Mouse (Mus musculus) gastrocnemius, adult 2 months (tissue): ENCODE measurements at regions not wholly inside any gene's neighbourhood (a gene's known extent, or its start where the extent isn't known, plus 50 kb on each side); places are given as distances from the start of the nearest gene placed in this dataset.

Source experiments
- DNase-seq: peaks from one replicate; pipeline ENCODE4 v3.0.0; 2022
- H3K27ac ChIP-seq: fragments of 200-600 bp; 2 replicates; pipeline ENCODE4 v1.8.1; 2022; ENCODE audit warnings: mild to moderate bottlenecking
- H3K4me3 ChIP-seq: fragments of 200-600 bp; 2 replicates; pipeline ENCODE4 v1.8.1; 2022; ENCODE audit warnings: mild to moderate bottlenecking, moderate library complexity
- CTCF ChIP-seq: fragments of 200-600 bp; IDR thresholded peaks from 2 replicates; pipeline ENCODE4 v1.8.1; 2022; ENCODE audit warnings: antibody characterized with exemption, mild to moderate bottlenecking, moderate library complexity
- intact Hi-C: fragments of 180-260 bp; cut with DNase I; formaldehyde crosslinking; loops from one replicate; pipeline ENCODE4 v1.15.1; 2025

DNA sequence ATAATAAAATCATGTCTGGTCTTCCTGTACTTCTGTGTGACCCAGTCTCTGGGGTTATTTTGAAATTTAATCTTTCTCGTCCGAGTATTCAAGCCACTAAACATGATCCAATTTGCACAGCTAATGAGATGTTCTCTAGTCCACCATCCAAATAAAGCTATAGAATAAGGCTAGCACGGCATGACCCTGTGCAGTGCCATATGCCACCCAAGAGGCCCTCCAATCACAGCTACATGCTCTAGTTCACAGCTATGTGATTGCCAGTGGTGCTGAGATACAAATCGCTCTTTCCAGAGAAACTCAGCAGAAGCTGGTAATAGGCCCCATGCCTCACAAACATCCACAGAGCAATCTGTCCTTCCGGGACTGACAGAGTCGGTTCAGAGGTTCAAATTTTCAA lies 426.3 kb downstream of the Ipo11 start:
- Histone ChIP-seq H3K4me3 (no peak overlapping the region), H3K27ac (no peak overlapping the region)
- DNase-seq = no peak
- intact Hi-C loops = no loop called here
- TF ChIP-seq CTCF = no peak

DNA sequence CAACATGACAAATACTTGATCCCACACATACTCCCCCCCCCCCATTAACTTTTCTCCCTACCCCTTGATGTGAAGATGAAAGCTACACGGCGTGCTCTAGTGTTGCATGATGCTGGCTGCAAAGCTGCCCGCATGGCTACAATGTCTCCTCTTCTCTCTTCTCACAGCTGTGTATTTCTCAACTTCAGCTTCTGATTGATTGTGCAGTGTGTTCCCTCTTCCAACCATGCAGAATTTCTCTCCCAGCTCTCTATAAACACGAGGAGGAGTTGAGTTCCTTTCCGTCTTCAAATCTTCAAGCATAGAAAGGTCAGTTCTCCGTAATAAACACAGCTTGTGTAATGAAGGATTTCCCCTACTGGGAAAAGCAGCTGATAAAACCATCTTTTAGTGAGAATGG lies 435.5 kb downstream of the Ipo11 start:
- H3K4me3 ChIP-seq = no peak overlapping the region
- intact Hi-C loops = no loop called here
- no peak for DNase-seq
- no peak overlapping the region for H3K27ac ChIP-seq
- TF ChIP-seq CTCF = no peak

DNA sequence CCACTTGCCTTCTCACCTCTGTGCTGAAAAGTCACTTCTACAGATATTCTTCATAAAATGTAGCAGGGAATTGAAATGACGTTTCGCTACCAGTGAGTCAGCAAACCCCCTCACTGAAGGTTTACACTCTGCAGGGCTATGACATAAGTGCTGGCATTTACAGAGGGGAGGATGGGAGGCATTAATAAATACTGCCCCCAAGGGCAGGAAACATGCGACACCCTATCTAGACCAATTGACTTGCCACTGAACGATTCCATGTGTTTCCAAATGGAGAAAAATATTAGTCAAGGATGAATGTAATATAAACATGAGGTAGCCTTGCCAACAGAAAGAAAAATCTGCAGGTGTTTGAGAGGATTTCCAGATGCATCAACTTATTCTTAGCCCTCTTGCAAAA lies 465.5 kb downstream of the Ipo11 start:
- Histone ChIP-seq H3K4me3 (no peak overlapping the region), H3K27ac (no peak overlapping the region)
- TF ChIP-seq CTCF = no peak
- no peak for DNase-seq
- intact Hi-C loops = no loop called here

DNA sequence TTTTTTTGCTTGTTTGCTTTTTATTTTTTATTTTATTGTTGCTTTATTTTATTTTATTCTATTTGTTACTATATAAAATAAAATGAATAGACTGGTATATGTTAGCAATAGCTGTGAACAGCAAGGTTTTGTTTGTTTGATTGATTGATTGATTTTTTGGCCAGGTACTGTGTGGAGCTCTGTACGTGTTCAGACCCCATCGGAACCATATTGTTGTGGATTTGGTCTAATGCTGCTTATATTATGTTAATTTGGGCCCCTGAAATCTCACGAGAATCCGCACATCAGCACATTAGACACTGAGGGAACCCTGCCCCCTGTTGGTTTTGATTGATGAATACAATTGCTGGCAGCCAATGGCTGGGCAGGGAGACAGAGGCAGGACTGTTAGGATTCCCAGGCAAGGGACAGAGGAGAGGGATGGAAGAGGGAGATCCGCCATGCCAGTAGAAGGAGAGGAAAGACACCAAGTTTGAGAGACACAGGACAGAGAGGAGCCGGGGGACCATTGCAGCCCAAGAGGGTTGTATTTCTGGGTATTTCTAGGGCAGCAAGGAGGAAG lies 482.3 kb downstream of the Ipo11 start:
- no peak for DNase-seq
- no peak for TF ChIP-seq CTCF
- H3K4me3 ChIP-seq = no peak overlapping the region
- no peak overlapping the region for H3K27ac ChIP-seq
- intact Hi-C loops = no loop called here

DNA sequence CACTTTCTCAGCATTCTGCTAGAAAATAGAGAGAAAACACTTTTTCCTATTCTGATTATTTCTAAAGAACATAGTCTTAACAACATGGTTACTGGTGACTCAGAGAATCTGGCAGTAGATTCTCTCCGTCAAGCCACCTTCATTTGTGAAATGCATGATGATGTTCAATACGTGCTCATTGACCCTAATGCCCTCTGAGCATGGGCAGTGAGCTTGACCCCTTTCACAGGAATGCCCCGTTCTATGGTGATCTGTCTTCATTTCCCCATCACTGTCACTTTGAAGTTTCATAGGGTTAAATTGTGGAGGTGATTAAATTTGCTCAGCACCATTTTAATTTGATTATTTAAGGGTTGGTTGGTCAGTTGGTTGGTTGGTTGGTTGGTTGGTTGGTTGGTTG lies 504.6 kb downstream of the Ipo11 start:
- DNase-seq = no peak
- intact Hi-C loops = no loop called here
- Histone ChIP-seq H3K27ac (no peak overlapping the region), H3K4me3 (no peak overlapping the region)
- TF ChIP-seq CTCF = no peak

DNA sequence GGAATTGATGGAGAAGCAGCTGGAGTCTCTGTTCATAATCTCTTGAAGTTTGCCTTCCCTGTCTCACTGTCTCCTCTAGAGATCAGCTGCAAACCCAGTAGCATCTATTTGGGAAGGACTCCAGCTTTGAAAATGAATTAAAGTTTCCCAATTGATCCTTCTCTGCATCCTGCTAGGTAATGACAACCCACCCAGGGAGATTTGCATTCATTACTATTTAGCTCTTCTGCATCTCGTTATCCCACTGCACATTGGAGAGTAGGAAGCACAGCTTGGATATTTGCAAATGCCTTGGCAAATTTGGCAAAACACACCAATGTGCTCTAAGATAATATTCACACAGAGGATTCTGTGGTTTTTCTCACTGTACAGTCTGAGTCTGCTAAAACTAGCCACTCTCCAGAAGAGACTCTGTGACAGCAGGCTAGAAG lies 530.1 kb downstream of the Ipo11 start:
- no peak for TF ChIP-seq CTCF
- Histone ChIP-seq H3K4me3 (no peak overlapping the region), H3K27ac (no peak overlapping the region)
- intact Hi-C loops = no loop called here
- no peak for DNase-seq

DNA sequence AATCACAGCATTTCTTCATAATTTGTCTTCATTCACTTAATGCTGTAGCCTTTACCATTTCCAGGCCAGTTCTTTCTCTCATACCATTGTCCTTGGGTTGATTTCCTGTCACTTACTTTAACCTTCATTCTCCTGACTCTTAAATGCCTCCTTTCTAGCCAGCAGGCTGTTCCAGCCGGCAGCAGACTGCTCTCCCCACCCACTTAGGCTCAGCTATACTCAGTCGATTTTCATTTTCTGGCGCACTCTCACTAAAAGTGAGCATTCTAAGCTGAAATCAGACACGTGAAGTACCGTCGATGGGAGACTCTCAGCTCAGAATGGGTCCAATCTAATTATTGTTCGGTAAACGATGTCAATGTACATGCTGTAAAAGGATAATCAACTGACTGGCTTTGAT lies 544.1 kb downstream of the Ipo11 start:
- no peak for DNase-seq
- intact Hi-C loops = no loop called here
- Histone ChIP-seq H3K4me3 (no peak overlapping the region), H3K27ac (no peak overlapping the region)
- no peak for TF ChIP-seq CTCF

DNA sequence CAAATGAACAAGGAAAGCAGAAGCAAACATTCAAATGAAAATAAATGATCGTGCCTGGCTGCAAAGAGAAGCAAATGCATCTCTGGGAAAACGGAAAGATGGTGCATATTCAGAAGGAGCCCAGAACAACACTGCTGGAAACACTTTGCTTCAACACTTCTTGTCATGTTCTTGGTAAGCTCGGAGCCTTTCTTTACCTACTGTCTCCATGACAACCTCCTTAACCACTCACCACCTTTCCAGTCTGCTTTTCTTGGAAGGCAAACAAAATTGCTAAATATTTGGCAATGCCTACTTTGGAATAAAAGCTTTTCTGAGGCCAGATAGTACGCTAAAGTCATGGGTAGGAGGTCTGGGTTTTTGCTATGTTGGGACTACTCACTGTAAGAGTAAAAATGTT lies 548.1 kb downstream of the Ipo11 start:
- no peak for TF ChIP-seq CTCF
- no peak overlapping the region for H3K27ac ChIP-seq
- DNase-seq = no peak
- intact Hi-C loops = no loop called here
- no peak overlapping the region for H3K4me3 ChIP-seq

DNA sequence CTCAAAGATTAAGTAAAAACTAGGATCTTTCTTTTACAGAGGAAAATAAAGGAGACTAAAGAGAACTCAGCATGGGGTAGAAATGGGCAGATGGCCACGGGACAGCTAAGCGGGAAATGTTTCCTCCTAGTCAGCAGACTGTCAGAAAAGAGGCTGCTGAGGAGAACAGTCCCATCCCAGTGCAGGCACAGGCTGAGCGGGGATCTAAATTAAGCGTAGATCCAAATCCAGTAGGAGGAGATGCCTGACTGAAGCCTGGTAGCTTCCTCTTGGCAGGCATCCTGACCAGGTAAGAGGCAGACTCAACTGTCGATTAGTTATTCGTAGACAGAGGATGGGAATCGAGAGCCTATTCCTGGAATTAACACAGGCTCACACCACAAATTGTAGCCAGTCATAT lies 569.2 kb downstream of the Ipo11 start:
- intact Hi-C loops = no loop called here
- no peak for TF ChIP-seq CTCF
- DNase-seq = no peak

DNA sequence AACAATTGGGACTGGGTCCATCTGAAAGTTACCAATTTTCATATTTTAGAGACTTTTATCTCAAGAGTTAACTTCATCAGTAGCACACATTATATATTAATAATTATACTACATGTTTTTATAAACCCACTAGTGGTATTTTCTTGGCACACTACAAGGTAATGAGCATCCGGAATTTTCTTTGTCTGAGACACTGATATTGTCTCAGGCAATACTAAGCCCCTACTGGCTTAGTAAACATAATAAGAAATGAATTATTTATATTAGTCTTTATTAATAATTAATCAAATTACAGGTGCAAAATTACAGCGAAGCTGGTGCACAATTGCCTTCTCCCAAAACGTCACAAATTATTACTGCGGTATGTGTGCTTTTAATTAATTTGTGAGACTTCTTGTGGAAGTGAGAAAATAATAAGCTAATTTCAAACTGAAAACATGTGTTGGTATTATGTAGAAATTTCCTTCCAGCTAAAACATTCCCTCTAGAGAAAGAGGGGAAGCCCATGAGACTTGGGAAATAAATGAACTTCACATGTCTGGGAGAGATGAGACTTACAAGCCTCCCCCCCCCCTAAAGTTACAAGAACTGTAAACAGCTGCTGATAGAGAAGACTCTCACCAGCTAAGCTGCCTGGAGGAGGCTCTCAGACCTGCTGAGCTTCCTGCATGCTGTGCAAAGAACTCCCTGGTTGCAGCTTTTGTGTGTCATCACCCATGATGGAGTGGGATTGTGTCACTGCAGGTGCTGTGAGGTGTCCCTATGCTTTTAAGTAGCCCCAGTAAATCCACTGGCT lies 583.9 kb downstream of the Ipo11 start:
- no peak overlapping the region for H3K4me3 ChIP-seq
- intact Hi-C loops = no loop called here
- DNase-seq = no peak
- TF ChIP-seq CTCF = no peak
- no peak overlapping the region for H3K27ac ChIP-seq

More for the DNA sequence above, 569.2 kb downstream of the Ipo11 start:
- Histone ChIP-seq H3K27ac (no peak overlapping the region), H3K4me3 (no peak overlapping the region)

DNA sequence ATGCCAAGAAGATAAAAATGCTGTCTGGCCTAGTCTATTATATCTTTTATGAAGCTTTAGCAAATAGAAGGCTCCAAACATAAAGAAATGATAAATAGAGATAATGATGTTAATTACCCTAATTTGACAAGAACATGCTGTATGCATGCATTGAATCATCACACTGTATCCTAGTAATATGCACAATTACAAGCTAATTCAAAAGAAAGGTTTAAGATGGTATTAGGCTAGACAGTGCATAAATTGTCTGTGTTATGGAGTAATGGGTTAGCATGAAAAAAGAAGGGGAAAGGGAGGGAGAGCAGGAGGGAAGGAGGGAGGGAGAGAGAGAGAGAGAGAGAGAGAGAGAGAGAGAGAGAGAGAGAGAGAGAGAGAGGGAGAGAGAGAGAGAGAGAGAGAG lies 604.7 kb downstream of the Ipo11 start:
- no peak for TF ChIP-seq CTCF
- intact Hi-C loops = no loop called here
- no peak for DNase-seq
- H3K27ac ChIP-seq = no peak overlapping the region
- no peak overlapping the region for H3K4me3 ChIP-seq

DNA sequence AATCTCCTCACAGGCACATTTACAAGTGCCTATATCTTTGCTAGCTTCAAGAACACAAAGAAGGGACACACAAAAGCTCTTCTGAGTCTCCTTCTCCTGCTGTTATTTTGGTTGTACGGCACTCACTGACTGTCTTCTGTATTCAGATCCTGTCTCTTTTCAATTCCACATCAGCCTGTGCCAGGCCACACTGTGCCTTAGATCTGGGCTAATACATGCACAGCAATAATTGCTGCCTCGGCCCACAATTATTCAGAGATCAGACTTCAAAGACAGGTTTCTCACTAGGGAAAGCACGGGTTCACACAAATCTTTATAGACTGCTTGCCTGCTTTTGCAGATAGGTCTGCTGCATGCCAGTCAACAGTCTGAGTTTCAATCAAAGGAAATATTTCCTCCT lies 617.8 kb downstream of the Ipo11 start:
- Histone ChIP-seq H3K4me3 (no peak overlapping the region), H3K27ac (no peak overlapping the region)
- intact Hi-C loops = no loop called here
- no peak for DNase-seq
- TF ChIP-seq CTCF = no peak

DNA sequence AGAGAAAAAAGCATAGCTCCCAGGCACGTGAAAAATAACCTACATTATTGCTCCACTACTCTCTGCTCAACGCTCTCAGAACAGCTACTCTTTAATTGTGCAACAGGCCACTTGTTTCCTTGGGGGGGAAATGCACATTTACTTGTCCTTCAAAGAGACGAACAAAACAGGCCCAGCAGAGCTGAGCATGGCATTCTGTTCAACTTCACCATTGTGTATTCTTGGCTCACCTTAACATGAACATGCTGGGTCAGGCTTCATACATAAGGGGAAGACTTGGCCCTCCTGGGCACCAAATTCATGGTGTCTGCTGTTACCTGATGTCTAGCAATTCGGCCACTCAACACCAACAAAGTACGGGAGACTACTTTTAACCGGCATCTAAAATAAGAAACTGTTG lies 618.3 kb downstream of the Ipo11 start:
- Histone ChIP-seq H3K27ac (no peak overlapping the region), H3K4me3 (no peak overlapping the region)
- intact Hi-C loops = no loop called here
- no peak for DNase-seq
- TF ChIP-seq CTCF = no peak

DNA sequence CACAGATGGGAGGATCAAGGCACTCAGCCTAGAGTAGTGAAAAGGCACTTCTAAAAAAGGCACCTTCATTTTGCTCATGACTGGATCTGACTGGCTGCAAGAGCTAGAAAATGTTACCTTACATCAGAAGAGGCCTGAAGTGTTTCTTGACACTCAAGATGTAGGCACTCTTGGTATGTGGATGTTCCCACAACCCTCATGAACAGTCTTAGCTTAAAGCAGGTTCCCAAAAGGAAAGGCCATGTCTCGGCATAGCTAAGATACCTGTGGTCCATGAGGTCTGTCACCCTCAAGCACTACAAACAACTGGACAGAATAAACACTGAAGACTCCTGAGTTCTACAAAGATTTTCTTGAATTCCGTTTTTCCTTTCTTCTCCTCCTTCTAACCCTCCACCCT lies 619.5 kb downstream of the Ipo11 start:
- Histone ChIP-seq H3K27ac (no peak overlapping the region), H3K4me3 (no peak overlapping the region)
- intact Hi-C loops = no loop called here
- no peak for DNase-seq
- no peak for TF ChIP-seq CTCF
